Mouse (Mus musculus) E14TG2a.4 (cell line): Measurements from ENCODE around the gene Denr.

Source experiments
- CTCF ChIP-seq: conservative IDR thresholded peaks from 2 replicates; pipeline ENCODE4 v1.5.1; 2014; ENCODE audit warnings: low read length
- NANOG ChIP-seq: IDR thresholded peaks from 2 replicates; pipeline ENCODE4 v1.6.1; 2014; ENCODE audit warnings: borderline replicate concordance, low read length, mixed read lengths
- POU5F1 ChIP-seq: IDR thresholded peaks from 2 replicates; pipeline ENCODE4 v1.6.1; 2014; ENCODE audit warnings: low read length, borderline replicate concordance

- TF ChIP-seq CTCF (no peak), NANOG (no peak), POU5F1 (no peak)
These were observed 53.2 kb downstream of the Denr start for GRCm38 (mm10) chr5:123960129-123960528.
